Mouse (Mus musculus) heart, postnatal 0 days (tissue): Measurements from ENCODE around the gene Eprs. TPM values are rescaled to one million over a fixed set of nuclear protein-coding genes. Genes with fewer than 3 reads are reported as not detected.

Source experiments
- ATAC-seq: fragments of 200-750 bp; cut with Nextera tagmentation; 2 replicates; pipeline ENCODE4 v1.8.0; 2017; ENCODE audit warnings: low read depth, moderate number of reproducible peaks, moderate library complexity; ENCODE audit not compliant: insufficient read depth
- DNase-seq: peaks from one replicate; pipeline ENCODE4 v3.0.0-alpha.2; 2016; ENCODE audit warnings: low spot score
- H3K27ac ChIP-seq: fragments of 300-500 bp; sonication (generic); 2 replicates; pipeline ENCODE4 v1.5.1; 2014; ENCODE audit warnings: low read depth, mild to moderate bottlenecking
- H3K27me3 ChIP-seq: fragments of 300-500 bp; sonication (generic); 2 replicates; pipeline ENCODE4 v1.6.1; 2014; ENCODE audit warnings: low read length, mixed read lengths; ENCODE audit not compliant: control insufficient read depth, insufficient read depth
- H3K36me3 ChIP-seq: fragments of 300-500 bp; sonication (generic); replicated peaks from 2 replicates; pipeline ENCODE4 v1.6.1; 2014; ENCODE audit warnings: low read length, mixed read lengths; ENCODE audit not compliant: control insufficient read depth, insufficient read depth
- H3K4me1 ChIP-seq: fragments of 300-500 bp; sonication (generic); 2 replicates; pipeline ENCODE4 v1.6.1; 2014; ENCODE audit warnings: antibody characterized with exemption; ENCODE audit not compliant: control insufficient read depth, insufficient read depth
- H3K4me2 ChIP-seq: fragments of 300-500 bp; sonication (generic); 2 replicates; pipeline ENCODE4 v1.6.1; 2014; ENCODE audit warnings: low read depth, mild to moderate bottlenecking, low read length, moderate library complexity
- H3K4me3 ChIP-seq: fragments of 300-500 bp; sonication (generic); 2 replicates; pipeline ENCODE4 v1.5.1; 2014; ENCODE audit warnings: low read depth, low read length
- H3K9ac ChIP-seq: fragments of 300-500 bp; sonication (generic); replicated peaks from 2 replicates; pipeline ENCODE4 v1.6.1; 2014; ENCODE audit warnings: low read depth, low read length, mixed read lengths
- H3K9me3 ChIP-seq: fragments of 300-500 bp; sonication (generic); replicated peaks from 2 replicates; pipeline ENCODE4 v1.6.1; 2016; ENCODE audit warnings: low read length; ENCODE audit not compliant: control insufficient read depth
- CTCF ChIP-seq: IDR thresholded peaks from 2 replicates; pipeline ENCODE4 v1.5.1; 2016; ENCODE audit warnings: antibody characterized with exemption, control low read depth, low read depth
- EP300 ChIP-seq: IDR thresholded peaks from 2 replicates; pipeline ENCODE4 v1.6.1; 2016; ENCODE audit warnings: antibody characterized with exemption, low read depth
- WGBS: fragments of 180-500 bp; shearing (Covaris S2); extraction: QIAGEN DNeasy Blood & Tissue Kit; methylation state at CpG from one replicate; pipeline ENCODE4 v1.1.7; 2014; 5-methylcytosine and 5-hydroxymethylcytosine counted together
- polyA plus RNA-seq: library from polyadenylated mRNA; unstranded; fragments of >200 nt; fragmentation: Nextera tagmentation; extraction: Ambion mirVana; gene quantifications from 2 replicates; pipeline ENCODE4 v1.2.1, GENCODE M21; 2015
- total RNA-seq: library from RNA; depleted of rRNA; stranded (reverse); fragments of >200 nt; gene quantifications from 2 replicates; pipeline ENCODE4 v1.2.3, GENCODE M21; 2014; ENCODE audit warnings: low replicate concordance

The Eprs gene
- total and polyA plus RNA-seq, 2 experiments from 2014 or later, result 39.8 to 75.8 TPM

DNA sequence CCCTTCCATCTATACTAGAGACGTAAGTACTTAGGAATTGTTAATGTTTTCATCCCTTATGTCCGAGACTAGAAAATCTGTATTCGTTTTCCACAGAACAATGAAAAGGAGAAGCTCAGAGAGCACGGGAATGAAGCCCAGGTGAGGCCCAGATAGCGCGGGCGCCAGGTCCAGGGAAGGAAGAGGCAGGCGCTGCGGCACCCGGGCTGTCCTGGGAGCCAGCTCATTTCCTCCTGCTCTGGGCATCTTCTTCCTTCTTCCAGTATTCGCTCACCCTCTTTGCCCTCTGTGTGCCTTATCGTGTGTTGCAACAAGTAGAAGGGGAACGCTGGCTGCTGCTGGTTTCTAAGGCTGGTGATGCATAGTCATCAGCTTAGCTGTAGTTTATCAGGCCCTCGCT, 13.1 kb upstream of the Eprs start:
- ATAC-seq (no peak), DNase-seq (no peak)
- WGBS, result 89% methylated on average over 14 of the region's 14 CpGs
- TF ChIP-seq EP300 (no peak), CTCF (no peak)
- Histone ChIP-seq H3K9me3 (no peaks in the 10 kb centered on the region), H3K27ac (no peak overlapping the region), H3K4me3 (no peak overlapping the region), H3K9ac (no peak overlapping the region), H3K36me3 (peaks cover 82% of the 10 kb centered on the region), H3K27me3 (no peaks in the 10 kb centered on the region), H3K4me2 (no peak overlapping the region), H3K4me1 (no peaks in the 10 kb centered on the region)

GRCm38 (mm10) chr1:185350611-185351010, 12.2 kb upstream of the Eprs start:
- ATAC-seq (no peak), DNase-seq (no peak)
- WGBS, result 95% methylated on average over 4 of the region's 4 CpGs
- Histone ChIP-seq H3K36me3 (peaks cover 79% of the 10 kb centered on the region), H3K9ac (no peak overlapping the region), H3K27ac (no peak overlapping the region), H3K27me3 (no peaks in the 10 kb centered on the region), H3K4me2 (no peak overlapping the region), H3K4me3 (no peak overlapping the region), H3K9me3 (no peaks in the 10 kb centered on the region), H3K4me1 (no peaks in the 10 kb centered on the region)
- TF ChIP-seq EP300 (no peak), CTCF (no peak)

DNA sequence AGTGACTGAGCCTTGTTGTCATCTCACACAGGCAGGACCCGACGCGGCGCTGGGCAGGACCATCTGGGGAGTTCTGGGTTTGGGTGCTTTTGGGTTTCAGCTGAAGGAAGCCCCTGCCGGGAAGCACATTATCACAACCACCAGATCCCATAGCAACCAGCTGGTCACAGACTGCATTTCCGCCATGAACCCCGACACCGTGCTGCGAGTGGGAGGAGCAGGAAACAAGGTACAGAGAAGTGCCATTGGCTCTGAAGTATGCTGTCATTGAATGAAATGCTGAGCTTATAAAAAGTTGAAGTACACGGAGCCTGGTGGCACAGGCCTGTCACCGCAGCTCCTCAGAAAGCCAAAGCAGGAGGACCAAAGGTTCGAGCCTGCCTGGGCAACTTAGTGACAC, 10.7 kb upstream of the Eprs start:
- no peak for DNase-seq
- no peaks in the 10 kb centered on the region for H3K9me3 ChIP-seq
- no peak for ATAC-seq
- no peak overlapping the region for H3K4me3 ChIP-seq
- H3K27ac ChIP-seq, result no peak overlapping the region
- no peaks in the 10 kb centered on the region for H3K27me3 ChIP-seq
- TF ChIP-seq CTCF (no peak), EP300 (no peak)
- no peak overlapping the region for H3K9ac ChIP-seq
- no peaks in the 10 kb centered on the region for H3K4me1 ChIP-seq
- WGBS, result 86% methylated on average over 12 of the region's 12 CpGs
- H3K4me2 ChIP-seq, result no peak overlapping the region
- peaks cover 69% of the 10 kb centered on the region for H3K36me3 ChIP-seq

DNA sequence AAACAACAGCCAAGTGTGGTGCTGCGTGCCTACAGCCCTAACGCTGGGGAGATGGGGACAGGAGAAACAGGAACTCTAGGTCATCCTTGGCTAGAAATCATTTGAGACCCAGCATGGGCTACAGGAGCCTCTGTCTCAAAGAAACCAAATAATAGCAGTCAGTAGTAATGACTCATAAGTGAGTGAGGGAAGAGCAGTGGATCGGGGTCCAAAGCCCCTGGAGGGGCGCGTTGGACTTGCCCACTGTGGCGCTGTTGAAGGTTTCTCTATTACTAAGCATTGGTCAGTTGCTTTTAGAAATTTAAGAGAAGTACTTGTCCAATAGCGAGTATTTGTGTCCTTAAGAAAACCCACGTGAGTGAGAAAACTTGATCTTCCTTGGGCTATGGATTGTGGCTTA, 9.5 kb upstream of the Eprs start:
- Histone ChIP-seq H3K27ac (no peak overlapping the region), H3K9ac (no peak overlapping the region), H3K4me3 (no peak overlapping the region), H3K4me1 (no peaks in the 10 kb centered on the region), H3K36me3 (peaks cover 67% of the 10 kb centered on the region), H3K27me3 (no peaks in the 10 kb centered on the region), H3K4me2 (no peak overlapping the region), H3K9me3 (no peaks in the 10 kb centered on the region)
- ATAC-seq (no peak), DNase-seq (no peak)
- 93% methylated on average over 8 of the region's 8 CpGs for WGBS
- no peak for TF ChIP-seq EP300
- TF ChIP-seq CTCF, result no peak

DNA sequence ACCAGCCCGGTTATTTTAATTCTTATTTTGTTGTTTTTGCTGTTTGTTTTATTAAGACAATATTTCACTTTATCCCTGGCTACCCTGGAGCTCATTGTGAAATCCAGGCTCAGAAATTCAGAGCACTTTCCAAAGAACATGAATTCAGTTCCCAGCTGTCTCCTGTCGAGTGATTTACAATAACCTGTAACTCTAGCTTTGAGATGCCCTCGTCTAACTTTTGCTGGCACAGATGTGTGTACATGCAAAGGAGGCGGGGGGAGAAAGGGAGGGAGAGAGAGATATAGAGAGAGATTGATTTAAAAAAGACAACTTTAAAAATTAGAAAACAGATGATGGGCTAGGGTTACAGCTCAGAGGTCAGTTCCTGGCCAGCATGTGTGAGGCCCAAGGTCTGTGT, 8.1 kb upstream of the Eprs start:
- H3K27me3 ChIP-seq, result no peaks in the 10 kb centered on the region
- H3K4me2 ChIP-seq, result no peak overlapping the region
- H3K9me3 ChIP-seq, result no peaks in the 10 kb centered on the region
- no peak for TF ChIP-seq CTCF
- no peak for TF ChIP-seq EP300
- H3K27ac ChIP-seq, result no peak overlapping the region
- no peak overlapping the region for H3K9ac ChIP-seq
- WGBS, result 90% methylated on average over 4 of the region's 4 CpGs
- peaks cover 57% of the 10 kb centered on the region for H3K36me3 ChIP-seq
- H3K4me1 ChIP-seq, result no peaks in the 10 kb centered on the region
- no peak overlapping the region for H3K4me3 ChIP-seq
- ATAC-seq (no peak), DNase-seq (no peak)

- DNase-seq (no peak), ATAC-seq (no peak)
- no peak for TF ChIP-seq CTCF
- no peak for TF ChIP-seq EP300
- no peak overlapping the region for H3K4me3 ChIP-seq
- no peaks in the 10 kb centered on the region for H3K9me3 ChIP-seq
- H3K4me2 ChIP-seq, result no peak overlapping the region
- H3K27me3 ChIP-seq, result no peaks in the 10 kb centered on the region
- 94% methylated on average over 8 of the region's 8 CpGs for WGBS
- H3K9ac ChIP-seq, result no peak overlapping the region
- no peak overlapping the region for H3K27ac ChIP-seq
- H3K36me3 ChIP-seq, result peaks cover 42% of the 10 kb centered on the region
- no peaks in the 10 kb centered on the region for H3K4me1 ChIP-seq
Measured at GRCm38 (mm10) chr1:185356246-185356645, 6.6 kb upstream of the Eprs start.
